Mouse (Mus musculus) CH12F3 (cell line): ENCODE data around the gene Mpzl1.

Source experiments
- in situ Hi-C: fragments of 300-500 bp; cut with MboI; formaldehyde crosslinking; loops from 2 replicates; pipeline ENCODE4 v1.14.3; 2020; ENCODE audit warnings: low sequenced_read_pairs

The Mpzl1 gene

GRCm38 (mm10) chr1:165660774-165661173 is 26.4 kb upstream of the Mpzl1 start:
- in situ Hi-C loops, result loop anchor here (10.0 kb wide), 1 partner anchor 494 kb away; no protein-coding TSS in a partner anchor

DNA sequence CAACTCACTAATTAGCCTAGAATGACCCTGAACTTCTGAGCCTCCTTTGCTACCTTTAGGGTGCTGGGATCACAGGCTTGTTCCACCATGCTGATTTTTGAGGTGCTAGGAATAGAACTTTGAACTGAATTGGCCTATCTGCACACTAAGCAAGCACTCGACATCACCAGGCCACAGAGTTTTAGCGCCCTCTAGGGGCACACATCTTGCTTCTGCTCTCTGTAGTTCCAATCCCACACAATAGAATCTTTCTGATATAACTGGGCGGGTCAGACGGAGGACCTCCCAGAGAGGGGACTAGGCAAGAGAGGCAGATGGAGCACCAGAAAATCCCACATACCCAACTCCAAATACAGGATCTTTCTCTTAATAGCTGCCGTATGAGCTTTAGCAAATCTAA is 24.3 kb upstream of the Mpzl1 start:
- in situ Hi-C loops, result loop anchor here (5.0 kb wide), 1 partner anchor 79 kb away; no protein-coding TSS in a partner anchor

GRCm38 (mm10) chr1:165655482-165655881 is 21.1 kb upstream of the Mpzl1 start:
- in situ Hi-C loops, result loop anchor here (5.0 kb wide), 1 partner anchor 82 kb away; no protein-coding TSS in a partner anchor

DNA sequence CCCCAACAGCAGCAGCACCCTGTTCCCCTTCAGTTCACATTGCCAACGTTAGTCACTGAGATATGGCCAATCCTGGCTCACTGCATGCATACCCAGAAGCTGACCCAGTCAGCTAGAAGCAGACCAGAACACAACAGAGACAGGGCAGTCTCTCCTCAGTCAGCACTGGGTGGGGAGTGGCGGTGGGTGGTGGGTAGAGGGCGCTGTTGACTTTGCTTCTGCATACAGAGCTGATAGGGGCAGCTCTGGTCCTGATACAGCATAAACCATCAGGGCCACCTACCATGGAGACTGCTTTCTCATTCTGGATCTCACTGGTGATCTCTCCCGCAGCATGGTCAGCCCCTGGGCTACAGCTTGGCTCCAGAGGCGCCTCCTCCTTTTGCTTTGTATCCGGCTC is 20.7 kb upstream of the Mpzl1 start:
- in situ Hi-C loops, result loop anchor here (5.0 kb wide), 1 partner anchor 82 kb away; no protein-coding TSS in a partner anchor

GRCm38 (mm10) chr1:165653126-165653885 is 19.0 kb upstream of the Mpzl1 start:
- in situ Hi-C loops, result no loop called here

- in situ Hi-C loops, result no loop called here
These were observed 18.2 kb upstream of the Mpzl1 start for GRCm38 (mm10) chr1:165652507-165652906.

GRCm38 (mm10) chr1:165651158-165651557 is 16.8 kb upstream of the Mpzl1 start:
- in situ Hi-C loops, result no loop called here

DNA sequence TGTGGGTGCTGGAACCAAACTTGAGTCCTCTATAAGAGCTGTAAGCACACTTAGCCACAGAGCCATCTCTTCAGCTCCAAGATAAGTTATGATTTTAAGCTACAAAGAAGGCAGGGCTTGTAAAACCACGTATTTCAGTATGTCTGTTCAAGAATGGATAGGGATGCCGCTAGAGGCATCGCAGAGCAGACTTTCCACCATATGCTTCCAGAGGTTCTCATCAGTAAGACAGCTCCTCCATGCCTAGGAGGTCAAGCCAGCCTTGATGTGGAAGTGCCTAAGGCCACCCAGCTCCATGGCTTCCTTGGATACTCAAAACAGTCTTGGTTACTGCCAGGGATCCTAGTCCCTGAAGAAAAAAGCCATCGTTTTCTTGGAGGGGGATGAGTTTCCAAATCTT is 10.8 kb upstream of the Mpzl1 start:
- in situ Hi-C loops, result no loop called here

GRCm38 (mm10) chr1:165643735-165644134 is 9.4 kb upstream of the Mpzl1 start:
- in situ Hi-C loops, result no loop called here

- in situ Hi-C loops, result no loop called here
These were observed 8.5 kb upstream of the Mpzl1 start for GRCm38 (mm10) chr1:165642780-165643311.

DNA sequence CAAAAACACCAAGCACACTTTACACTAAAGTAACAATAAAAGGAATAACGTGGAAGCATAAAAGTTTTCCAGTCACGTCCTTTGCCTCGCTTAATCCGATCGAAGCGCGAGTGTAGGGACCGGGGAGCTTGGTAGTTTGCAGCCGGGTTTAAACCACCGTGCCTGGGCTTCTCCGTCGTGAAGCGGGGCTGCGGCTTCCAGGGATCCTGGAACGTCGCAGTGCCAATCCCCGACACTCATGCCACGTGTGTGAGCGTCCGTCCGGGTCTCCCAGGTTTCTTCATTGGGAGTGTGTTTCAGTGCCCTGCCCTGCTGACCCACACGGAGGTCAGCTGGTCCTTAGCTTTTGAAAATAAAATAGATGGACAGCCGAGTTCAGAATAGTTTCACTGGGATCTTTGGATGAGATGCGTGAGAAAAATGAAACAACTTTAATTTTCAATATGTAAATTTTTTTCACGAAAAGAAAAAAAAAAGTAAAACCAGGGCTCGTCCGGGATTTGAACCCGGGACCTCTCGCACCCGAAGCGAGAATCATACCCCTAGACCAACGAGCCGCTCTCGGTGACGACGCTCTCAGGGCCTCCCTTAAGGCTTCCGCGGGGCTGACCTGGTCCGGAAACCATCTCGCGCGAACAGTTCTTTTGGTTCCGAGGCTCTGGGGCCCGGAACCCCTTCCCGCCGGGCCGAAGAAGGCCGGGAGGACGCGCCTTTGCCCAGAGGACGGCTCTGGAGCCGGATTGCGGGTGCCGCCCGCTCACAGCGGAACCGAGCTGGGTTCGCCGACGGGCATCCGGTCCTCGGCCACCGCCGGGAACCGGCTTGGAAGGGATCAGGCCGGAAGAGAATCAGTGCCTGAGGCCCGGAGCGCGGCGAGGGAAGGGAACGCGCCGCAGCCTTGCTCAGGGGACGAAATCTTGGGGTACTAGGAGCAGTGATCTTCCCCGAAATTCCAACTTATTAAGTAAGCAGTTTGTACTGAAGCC is 7.7 kb upstream of the Mpzl1 start:
- in situ Hi-C loops, result no loop called here

DNA sequence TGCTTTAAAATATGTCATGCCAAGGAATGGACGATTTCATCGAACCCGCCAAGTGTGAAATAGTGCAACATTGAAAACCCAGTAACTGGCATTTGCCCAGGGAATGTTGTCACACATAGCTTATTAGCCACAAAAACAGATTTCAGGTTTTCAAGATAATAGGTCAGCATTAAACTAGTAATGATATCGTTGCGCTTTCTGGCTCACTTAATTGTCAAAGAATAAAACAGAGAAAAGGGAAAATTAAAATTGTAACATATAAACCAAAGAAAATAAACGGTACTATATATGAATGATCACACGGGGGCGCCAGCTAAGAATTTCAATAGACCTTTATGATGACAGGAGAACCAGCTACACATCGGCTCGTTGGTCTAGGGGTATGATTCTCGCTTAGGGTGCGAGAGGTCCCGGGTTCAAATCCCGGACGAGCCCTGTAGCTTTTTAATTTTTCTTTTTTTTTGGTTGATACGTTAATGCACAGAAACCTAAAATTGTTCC is 7.0 kb upstream of the Mpzl1 start:
- in situ Hi-C loops, result no loop called here

- in situ Hi-C loops, result no loop called here
These were observed 2.0 kb upstream of the Mpzl1 start for GRCm38 (mm10) chr1:165636289-165636688.

GRCm38 (mm10) chr1:165635055-165635897 is 938 bp upstream of the Mpzl1 start:
- in situ Hi-C loops, result no loop called here

DNA sequence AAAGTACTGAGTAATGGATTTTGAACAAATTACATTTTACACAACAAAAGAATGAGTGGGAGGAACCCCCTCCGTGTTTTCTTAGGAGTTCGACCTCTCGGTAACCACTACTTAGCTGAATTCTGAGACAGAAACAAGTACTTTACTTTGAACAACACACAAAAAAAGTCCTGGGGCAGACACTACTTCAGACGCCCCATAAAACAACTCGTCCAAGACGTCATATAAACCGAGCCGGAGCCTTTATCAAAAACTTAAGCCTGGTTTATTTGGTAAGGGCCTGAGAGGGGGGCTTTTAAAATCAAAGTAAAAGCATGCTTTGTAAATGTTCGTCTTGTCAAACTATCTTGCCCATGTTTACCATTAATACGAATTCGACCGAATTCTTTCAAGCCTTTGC is 993 bp downstream of the Mpzl1 start:
- in situ Hi-C loops, result no loop called here

GRCm38 (mm10) chr1:165631136-165631535 is 3.2 kb downstream of the Mpzl1 start:
- in situ Hi-C loops, result no loop called here

- in situ Hi-C loops, result no loop called here
These were observed 4.4 kb downstream of the Mpzl1 start for GRCm38 (mm10) chr1:165629975-165630374.

GRCm38 (mm10) chr1:165628603-165629002 is 5.7 kb downstream of the Mpzl1 start:
- in situ Hi-C loops, result no loop called here

DNA sequence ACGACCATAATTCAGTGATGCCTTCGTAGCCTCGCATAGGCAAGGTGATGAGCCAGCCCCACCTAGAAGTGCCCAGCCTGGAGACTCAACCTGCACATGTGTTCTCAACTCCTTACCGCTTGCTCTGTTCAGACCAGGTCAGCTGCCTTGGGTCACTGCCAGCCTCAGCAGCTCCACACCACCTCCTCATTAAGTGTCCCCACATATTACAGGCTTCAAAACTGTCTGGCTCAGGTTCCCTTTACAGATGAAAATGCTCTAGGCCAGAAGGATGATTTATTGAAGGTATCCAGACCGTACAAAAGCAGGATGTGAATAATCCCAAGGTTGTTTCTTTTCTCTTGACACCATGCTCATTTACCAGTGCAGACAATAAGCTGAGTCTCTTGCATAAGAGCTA is 8.4 kb downstream of the Mpzl1 start:
- in situ Hi-C loops, result no loop called here

GRCm38 (mm10) chr1:165625058-165625457 is 9.3 kb downstream of the Mpzl1 start:
- in situ Hi-C loops, result no loop called here
